Mouse (Mus musculus) liver, embryonic 12.5 days (tissue): Measurements from ENCODE around the gene Snf8. TPM values are rescaled to one million over a fixed set of nuclear protein-coding genes. Genes with fewer than 3 reads are reported as not detected.

Experiments
- ATAC-seq: fragments of 200-750 bp; cut with Nextera tagmentation; 2 replicates; pipeline ENCODE4 v1.8.0; 2017; ENCODE audit warnings: moderate number of reproducible peaks, mild to moderate bottlenecking, moderate library complexity
- H3K27ac ChIP-seq: fragments of 300-500 bp; sonication (generic); 2 replicates; pipeline ENCODE4 v1.5.1; 2016; ENCODE audit warnings: mild to moderate bottlenecking
- H3K27me3 ChIP-seq: fragments of 300-500 bp; sonication (generic); replicated peaks from 2 replicates; pipeline ENCODE4 v1.6.1; 2016; ENCODE audit warnings: mild to moderate bottlenecking, moderate library complexity
- H3K36me3 ChIP-seq: fragments of 300-500 bp; sonication (generic); 2 replicates; pipeline ENCODE4 v1.6.1; 2016; ENCODE audit warnings: mild to moderate bottlenecking, moderate library complexity
- H3K4me1 ChIP-seq: fragments of 300-500 bp; sonication (generic); 2 replicates; pipeline ENCODE4 v1.6.1; 2016
- H3K4me2 ChIP-seq: fragments of 300-500 bp; sonication (generic); 2 replicates; pipeline ENCODE4 v1.6.1; 2016; ENCODE audit warnings: mild to moderate bottlenecking, moderate library complexity
- H3K4me3 ChIP-seq: fragments of 300-500 bp; sonication (generic); 2 replicates; pipeline ENCODE4 v1.5.1; 2016; ENCODE audit warnings: mild to moderate bottlenecking, moderate library complexity
- H3K9ac ChIP-seq: fragments of 300-500 bp; sonication (generic); 2 replicates; pipeline ENCODE4 v1.6.1; 2016; ENCODE audit warnings: mild to moderate bottlenecking, moderate library complexity
- H3K9me3 ChIP-seq: fragments of 300-500 bp; sonication (generic); replicated peaks from 2 replicates; pipeline ENCODE4 v1.6.1; 2016; ENCODE audit warnings: mild to moderate bottlenecking, moderate library complexity
- WGBS: fragments of 180-500 bp; shearing (Covaris S2); methylation state at CpG from one replicate; pipeline ENCODE4 v1.1.7; 2016; ENCODE audit not compliant: insufficient replicate concordance; 5-methylcytosine and 5-hydroxymethylcytosine counted together
- polyA plus RNA-seq: library from polyadenylated mRNA; unstranded; fragments of >200 nt; fragmentation: Nextera tagmentation; extraction: Ambion mirVana; gene quantifications from 2 replicates; pipeline ENCODE4 v1.2.1, GENCODE M21; 2016

The Snf8 gene
- polyA plus RNA-seq, 1 experiment from 2014 or later = 100 TPM

- Histone ChIP-seq H3K27me3 (no peaks in the 10 kb centered on the region), H3K9ac (peak overlapping the region; percentile 50), H3K9me3 (no peaks in the 10 kb centered on the region), H3K4me3 (peak overlapping the region; percentile 74), H3K27ac (peak overlapping the region; percentile 62; the same call in 1 of the 2 replicates), H3K4me2 (peak overlapping the region; percentile 84), H3K4me1 (peaks cover 35% of the 10 kb centered on the region), H3K36me3 (peaks cover 19% of the 10 kb centered on the region)
- ATAC-seq = no peak
- WGBS = 55% methylated on average over 13 of the region's 13 CpGs
Observed at GRCm38 (mm10) chr11:96076221-96077105, 41.8 kb downstream of the Snf8 start.

GRCm38 (mm10) chr11:96080736-96081135 lies 46.1 kb downstream of the Snf8 start:
- 65% methylated on average over 5 of the region's 5 CpGs for WGBS
- Histone ChIP-seq H3K36me3 (no peaks in the 10 kb centered on the region), H3K27ac (no peak overlapping the region), H3K4me3 (no peak overlapping the region), H3K4me1 (peaks cover 10% of the 10 kb centered on the region), H3K9ac (no peak overlapping the region), H3K4me2 (no peak overlapping the region), H3K27me3 (0 out of 2 replicates have a peak, but pooled peaks cover 9% of the 10 kb centered on the region), H3K9me3 (no peaks in the 10 kb centered on the region)
- no peak for ATAC-seq

- Histone ChIP-seq H3K4me3 (no peak overlapping the region), H3K4me1 (no peaks in the 10 kb centered on the region), H3K9me3 (no peaks in the 10 kb centered on the region), H3K27ac (no peak overlapping the region), H3K27me3 (0 out of 2 replicates have a peak, but pooled peaks cover 14% of the 10 kb centered on the region), H3K4me2 (no peak overlapping the region), H3K9ac (no peak overlapping the region), H3K36me3 (no peaks in the 10 kb centered on the region)
- 57% methylated on average over 3 of the region's 3 CpGs for WGBS
- ATAC-seq = no peak
Observed at GRCm38 (mm10) chr11:96082682-96083081, 48.0 kb downstream of the Snf8 start.

- Histone ChIP-seq H3K9ac (no peak overlapping the region), H3K36me3 (no peaks in the 10 kb centered on the region), H3K9me3 (0 out of 2 replicates have a peak, but pooled peaks cover 3% of the 10 kb centered on the region), H3K4me2 (no peak overlapping the region), H3K4me3 (no peak overlapping the region), H3K27ac (no peak overlapping the region), H3K27me3 (0 out of 2 replicates have a peak, but pooled peaks cover 16% of the 10 kb centered on the region), H3K4me1 (no peaks in the 10 kb centered on the region)
- WGBS = 81% methylated on average over 6 of the region's 6 CpGs
- no peak for ATAC-seq
Observed at GRCm38 (mm10) chr11:96087981-96088380, 53.3 kb downstream of the Snf8 start.

- no peak for ATAC-seq
- Histone ChIP-seq H3K9me3 (0 out of 2 replicates have a peak, but pooled peaks cover 3% of the 10 kb centered on the region), H3K9ac (no peak overlapping the region), H3K4me1 (no peaks in the 10 kb centered on the region), H3K27ac (no peak overlapping the region), H3K27me3 (0 out of 2 replicates have a peak, but pooled peaks cover 12% of the 10 kb centered on the region), H3K36me3 (no peaks in the 10 kb centered on the region), H3K4me3 (no peak overlapping the region), H3K4me2 (no peak overlapping the region)
- WGBS = 30% methylated on average over 2 of the region's 2 CpGs
Observed at GRCm38 (mm10) chr11:96091073-96091472, 56.4 kb downstream of the Snf8 start.

- no peaks in the 10 kb centered on the region for H3K4me1 ChIP-seq
- no peaks in the 10 kb centered on the region for H3K36me3 ChIP-seq
- H3K27me3 ChIP-seq = peaks cover 18% of the 10 kb centered on the region; the same call in 1 of the 2 replicates
- H3K9ac ChIP-seq = no peak overlapping the region
- 0 out of 2 replicates have a peak, but pooled peaks cover 3% of the 10 kb centered on the region for H3K9me3 ChIP-seq
- H3K4me2 ChIP-seq = no peak overlapping the region
- H3K4me3 ChIP-seq = no peak overlapping the region
- no peak overlapping the region for H3K27ac ChIP-seq
- ATAC-seq = no peak
- 31% methylated on average over 7 of the region's 7 CpGs for WGBS
Observed at GRCm38 (mm10) chr11:96092674-96093291, 58.1 kb downstream of the Snf8 start.

- no peak for ATAC-seq
- no peaks in the 10 kb centered on the region for H3K4me1 ChIP-seq
- WGBS = 9% methylated on average over 3 of the region's 3 CpGs
- H3K4me3 ChIP-seq = no peak overlapping the region
- H3K36me3 ChIP-seq = no peaks in the 10 kb centered on the region
- no peak overlapping the region for H3K27ac ChIP-seq
- no peak overlapping the region for H3K4me2 ChIP-seq
- no peaks in the 10 kb centered on the region for H3K9me3 ChIP-seq
- H3K9ac ChIP-seq = no peak overlapping the region
- peaks cover 18% of the 10 kb centered on the region; the same call in 1 of the 2 replicates for H3K27me3 ChIP-seq
Observed at GRCm38 (mm10) chr11:96093361-96093760, 58.7 kb downstream of the Snf8 start.

Other genes starting within 250 kb of the Snf8 start
- gene Phospho1, start 210.4 kb upstream of the Snf8 start, polyA plus RNA-seq = 2.7 and 3.4 TPM in 2 replicates
- 15.8 and 16.7 TPM in 2 replicates for gene Gngt2, start 197.7 kb upstream of the Snf8 start, polyA plus RNA-seq
- gene Abi3, start 192.4 kb upstream of the Snf8 start, polyA plus RNA-seq = 7.3 and 7.6 TPM in 2 replicates
- 0.39 and 0.51 TPM in 2 replicates for gene B4galnt2, start 120.0 kb upstream of the Snf8 start, polyA plus RNA-seq
- 33.8 and 38.3 TPM in 2 replicates for gene Igf2bp1, start 28.9 kb upstream of the Snf8 start, polyA plus RNA-seq
- not detected in 2 replicates for gene Gip, start 10.3 kb upstream of the Snf8 start, polyA plus RNA-seq
- gene Ube2z, start 30.5 kb downstream of the Snf8 start, polyA plus RNA-seq = 26.4 and 27.2 TPM in 2 replicates
- 657 and 705 TPM in 2 replicates for gene Atp5g1, start 40.8 kb downstream of the Snf8 start, polyA plus RNA-seq
- not detected in 2 replicates for gene Calcoco2, start 77.1 kb downstream of the Snf8 start, polyA plus RNA-seq
- not detected in 2 replicates for gene Ttll6, start 98.9 kb downstream of the Snf8 start, polyA plus RNA-seq
- not detected in 2 replicates for gene Hoxb13, start 159.4 kb downstream of the Snf8 start, polyA plus RNA-seq
- not detected in 2 replicates for gene Hoxb9, start 236.6 kb downstream of the Snf8 start, polyA plus RNA-seq
- gene Hoxb8, start 247.0 kb downstream of the Snf8 start, polyA plus RNA-seq = not detected in 2 replicates